Mouse (Mus musculus): ENCODE results near the gene Rtn3.

GRCm38 (mm10) chr19:7382248-7382902 lies 100.7 kb downstream of the Rtn3 start:
- no peak for TF ChIP-seq CTCF (IDR thresholded peaks at IDR 0.05; ENCODE audit: low read depth, low read length)
- TF ChIP-seq POLR2A (IDR thresholded peaks at IDR 0.05; ENCODE audit: extremely low read depth, insufficient read depth, low read length): no peak

Data from liver, adult 2 months (tissue).